Mouse (Mus musculus): ENCODE data around the gene Rnf215. TPM values are rescaled to one million over a fixed set of nuclear protein-coding genes. Genes with fewer than 3 reads are reported as not detected.

The Rnf215 gene
- polyA plus RNA-seq, 1 experiment = 13.6 TPM

- Histone ChIP-seq H3K79me2 (ENCODE audit: control insufficient read depth, insufficient read depth) (peaks cover 16% of the 10 kb centered on the region), H3K27me3 (ENCODE audit: control insufficient read depth, insufficient read depth, insufficient read length) (peaks cover 4% of the 10 kb centered on the region), H3K4me3 (ENCODE audit: insufficient read depth, poor library complexity, severe bottlenecking) (peak overlapping the region; percentile 64), H3K36me3 (ENCODE audit: control insufficient read depth, insufficient read depth) (peaks cover 10% of the 10 kb centered on the region), H3ac (ENCODE audit: control insufficient read depth, insufficient read length, low read depth) (peak overlapping the region; percentile 61), H3K79me3 (ENCODE audit: low read depth) (peaks cover 4% of the 10 kb centered on the region)
- TF ChIP-seq USF1 (IDR thresholded peaks at IDR 0.05; ENCODE audit: low read depth) (no peak), CTCF (IDR thresholded peaks at IDR 0.05; ENCODE audit: control insufficient read depth, insufficient read depth, insufficient read length) (no peak), MYOD1 (IDR thresholded peaks at IDR 0.05; ENCODE audit: control insufficient read depth, insufficient read length, low read depth) (no peak), FOSL1 (IDR thresholded peaks at IDR 0.05; ENCODE audit: insufficient read depth, low read length, poor library complexity, severe bottlenecking) (no peak), CEBPB (IDR thresholded peaks at IDR 0.05; ENCODE audit: low read depth) (no peak), MYOG (IDR thresholded peaks at IDR 0.05; ENCODE audit: control insufficient read depth, extremely low read depth, insufficient read length) (no peak), MAX (IDR thresholded peaks at IDR 0.05) (no peak)
These were observed 602 bp upstream of the Rnf215 start for GRCm38 (mm10) chr11:4134400-4134799.

GRCm38 (mm10) chr11:4138964-4139363, 4.0 kb downstream of the Rnf215 start:
- Histone ChIP-seq H3K4me3 (ENCODE audit: insufficient read depth, poor library complexity, severe bottlenecking) (no peak overlapping the region), H3K79me2 (ENCODE audit: control insufficient read depth, insufficient read depth) (peaks cover 16% of the 10 kb centered on the region), H3K79me3 (ENCODE audit: low read depth) (peaks cover 4% of the 10 kb centered on the region), H3K27me3 (ENCODE audit: control insufficient read depth, insufficient read depth, insufficient read length) (no peaks in the 10 kb centered on the region), H3K36me3 (ENCODE audit: control insufficient read depth, insufficient read depth) (peaks cover 37% of the 10 kb centered on the region), H3ac (ENCODE audit: control insufficient read depth, insufficient read length, low read depth) (no peak overlapping the region)
- TF ChIP-seq CTCF (IDR thresholded peaks at IDR 0.05; ENCODE audit: control insufficient read depth, insufficient read depth, insufficient read length) (no peak), MAX (IDR thresholded peaks at IDR 0.05) (no peak), MYOG (IDR thresholded peaks at IDR 0.05; ENCODE audit: control insufficient read depth, extremely low read depth, insufficient read length) (no peak), CEBPB (IDR thresholded peaks at IDR 0.05; ENCODE audit: low read depth) (no peak), FOSL1 (IDR thresholded peaks at IDR 0.05; ENCODE audit: insufficient read depth, low read length, poor library complexity, severe bottlenecking) (no peak), USF1 (IDR thresholded peaks at IDR 0.05; ENCODE audit: low read depth) (no peak)

- no peak overlapping the region for H3ac ChIP-seq (ENCODE audit: control insufficient read depth, insufficient read length, low read depth)
- H3K79me2 ChIP-seq (ENCODE audit: control insufficient read depth, insufficient read depth) = peaks cover 3% of the 10 kb centered on the region
- no peaks in the 10 kb centered on the region for H3K79me3 ChIP-seq (ENCODE audit: low read depth)
- TF ChIP-seq MYOD1 (IDR thresholded peaks at IDR 0.05; ENCODE audit: control insufficient read depth, insufficient read length, low read depth) (no peak), CEBPB (IDR thresholded peaks at IDR 0.05; ENCODE audit: low read depth) (no peak), CTCF (IDR thresholded peaks at IDR 0.05; ENCODE audit: control insufficient read depth, insufficient read depth, insufficient read length) (no peak), MYOG (IDR thresholded peaks at IDR 0.05; ENCODE audit: control insufficient read depth, extremely low read depth, insufficient read length) (no peak), MAX (IDR thresholded peaks at IDR 0.05) (no peak), FOSL1 (IDR thresholded peaks at IDR 0.05; ENCODE audit: insufficient read depth, low read length, poor library complexity, severe bottlenecking) (no peak), USF1 (IDR thresholded peaks at IDR 0.05; ENCODE audit: low read depth) (no peak)
- no peaks in the 10 kb centered on the region for H3K27me3 ChIP-seq (ENCODE audit: control insufficient read depth, insufficient read depth, insufficient read length)
- peaks cover 37% of the 10 kb centered on the region for H3K36me3 ChIP-seq (ENCODE audit: control insufficient read depth, insufficient read depth)
- H3K4me3 ChIP-seq (ENCODE audit: insufficient read depth, poor library complexity, severe bottlenecking) = no peak overlapping the region
These were observed 6.5 kb downstream of the Rnf215 start for GRCm38 (mm10) chr11:4141505-4141904.

DNA sequence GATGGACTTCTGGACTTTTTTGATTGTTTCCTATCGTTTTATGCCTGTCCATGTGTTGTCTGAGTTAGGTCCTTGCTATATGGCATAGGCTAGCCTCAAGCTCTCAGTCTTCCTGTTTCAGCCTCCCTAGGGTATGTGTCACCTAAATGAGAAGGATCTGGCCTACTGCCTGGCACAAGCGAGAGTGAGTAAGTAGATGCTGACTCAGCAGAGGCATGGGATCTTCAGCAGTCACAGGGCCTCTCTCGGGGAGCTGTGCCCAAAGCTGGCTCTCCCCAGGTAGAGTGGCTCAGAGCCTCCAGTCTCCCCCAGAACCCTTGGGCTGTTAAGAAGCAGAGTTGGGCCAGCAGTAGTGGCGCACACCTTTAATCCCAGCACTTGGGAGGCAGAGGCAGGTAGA, 7.3 kb downstream of the Rnf215 start:
- H3K79me2 ChIP-seq (ENCODE audit: control insufficient read depth, insufficient read depth) = no peaks in the 10 kb centered on the region
- no peak for TF ChIP-seq MAX (IDR thresholded peaks at IDR 0.05)
- no peak for TF ChIP-seq CEBPB (IDR thresholded peaks at IDR 0.05; ENCODE audit: low read depth)
- TF ChIP-seq FOSL1 (IDR thresholded peaks at IDR 0.05; ENCODE audit: insufficient read depth, low read length, poor library complexity, severe bottlenecking) = no peak
- TF ChIP-seq MYOG (IDR thresholded peaks at IDR 0.05; ENCODE audit: control insufficient read depth, extremely low read depth, insufficient read length) = no peak
- no peak for TF ChIP-seq MYOD1 (IDR thresholded peaks at IDR 0.05; ENCODE audit: control insufficient read depth, insufficient read length, low read depth)
- no peak for TF ChIP-seq USF1 (IDR thresholded peaks at IDR 0.05; ENCODE audit: low read depth)
- TF ChIP-seq CTCF (IDR thresholded peaks at IDR 0.05; ENCODE audit: control insufficient read depth, insufficient read depth, insufficient read length) = no peak
- no peak overlapping the region for H3ac ChIP-seq (ENCODE audit: control insufficient read depth, insufficient read length, low read depth)
- H3K36me3 ChIP-seq (ENCODE audit: control insufficient read depth, insufficient read depth) = peaks cover 37% of the 10 kb centered on the region
- no peaks in the 10 kb centered on the region for H3K27me3 ChIP-seq (ENCODE audit: control insufficient read depth, insufficient read depth, insufficient read length)
- no peak overlapping the region for H3K4me3 ChIP-seq (ENCODE audit: insufficient read depth, poor library complexity, severe bottlenecking)
- H3K79me3 ChIP-seq (ENCODE audit: low read depth) = no peaks in the 10 kb centered on the region

GRCm38 (mm10) chr11:4143281-4144062, 8.5 kb downstream of the Rnf215 start:
- Histone ChIP-seq H3ac (ENCODE audit: control insufficient read depth, insufficient read length, low read depth) (no peak overlapping the region), H3K36me3 (ENCODE audit: control insufficient read depth, insufficient read depth) (peaks cover 33% of the 10 kb centered on the region), H3K4me3 (ENCODE audit: insufficient read depth, poor library complexity, severe bottlenecking) (no peak overlapping the region)

More at GRCm38 (mm10) chr11:4143281-4144062, 8.5 kb downstream of the Rnf215 start:
- TF ChIP-seq FOSL1 (IDR thresholded peaks at IDR 0.05; ENCODE audit: insufficient read depth, low read length, poor library complexity, severe bottlenecking) = no peak
- no peak for TF ChIP-seq MAX (IDR thresholded peaks at IDR 0.05)
- no peak for TF ChIP-seq CEBPB (IDR thresholded peaks at IDR 0.05; ENCODE audit: low read depth)
- TF ChIP-seq CTCF (IDR thresholded peaks at IDR 0.05; ENCODE audit: control insufficient read depth, insufficient read depth, insufficient read length) = no peak
- TF ChIP-seq MYOG (IDR thresholded peaks at IDR 0.05; ENCODE audit: control insufficient read depth, extremely low read depth, insufficient read length) = no peak
- no peak for TF ChIP-seq MYOD1 (IDR thresholded peaks at IDR 0.05; ENCODE audit: control insufficient read depth, insufficient read length, low read depth)
- TF ChIP-seq USF1 (IDR thresholded peaks at IDR 0.05; ENCODE audit: low read depth) = no peak
- H3K79me2 ChIP-seq (ENCODE audit: control insufficient read depth, insufficient read depth) = no peaks in the 10 kb centered on the region
- no peaks in the 10 kb centered on the region for H3K27me3 ChIP-seq (ENCODE audit: control insufficient read depth, insufficient read depth, insufficient read length)
- no peaks in the 10 kb centered on the region for H3K79me3 ChIP-seq (ENCODE audit: low read depth)

Data from C2C12 (cell line).